Mouse (Mus musculus): ENCODE data around the gene Slc6a20a. TPM values are rescaled to one million over a fixed set of nuclear protein-coding genes. Genes with fewer than 3 reads are reported as not detected.

Gene Slc6a20a
- polyA plus RNA-seq, 1 experiment from 2014 or later = 3.8 TPM

GRCm38 (mm10) chr9:123632281-123632680, 46.4 kb downstream of the Slc6a20a start, which contains the start of gene Slc6a20b:
Gene Slc6a20b (minus strand): TSS chr9:123632565.
- Histone ChIP-seq H3K4me2 (no peak within 1 kb of the TSS), H3K27ac (no peak within 1 kb of the TSS), H3K9me3 (no peaks in the 10 kb centered on the region), H3K4me3 (replicated peaks) (no peak within 1 kb of the TSS), H3K4me1 (no peaks in the 10 kb centered on the region), H3K27me3 (replicated peaks) (no peaks in the 10 kb centered on the region), H3K36me3 (no peaks in the 10 kb centered on the region), H3K9ac (no peak within 1 kb of the TSS)
- no peak for ATAC-seq (ENCODE audit: insufficient read depth, low FRiP score, low read depth)
- WGBS = 80% methylated on average over 6 of the region's 6 CpGs

- no peaks in the 10 kb centered on the region for H3K9me3 ChIP-seq
- ATAC-seq (ENCODE audit: insufficient read depth, low FRiP score, low read depth) = no peak
- WGBS = 83% methylated on average over 3 of the region's 3 CpGs
Measured at GRCm38 (mm10) chr9:123631666-123632065, 47.0 kb downstream of the Slc6a20a start.

GRCm38 (mm10) chr9:123625821-123626220, 52.9 kb downstream of the Slc6a20a start:
- H3K27me3 ChIP-seq (replicated peaks) = no peaks in the 10 kb centered on the region
- no peaks in the 10 kb centered on the region for H3K9me3 ChIP-seq
- no peak overlapping the region for H3K27ac ChIP-seq
- no peaks in the 10 kb centered on the region for H3K36me3 ChIP-seq
- H3K4me1 ChIP-seq = no peaks in the 10 kb centered on the region
- H3K4me2 ChIP-seq = no peak overlapping the region
- H3K9ac ChIP-seq = no peak overlapping the region
- WGBS = 89% methylated on average over 11 of the region's 11 CpGs
- H3K4me3 ChIP-seq (replicated peaks) = no peak overlapping the region
- ATAC-seq (ENCODE audit: insufficient read depth, low FRiP score, low read depth) = no peak

More at GRCm38 (mm10) chr9:123631666-123632065, 47.0 kb downstream of the Slc6a20a start:
- no peaks in the 10 kb centered on the region for H3K4me1 ChIP-seq
- no peak overlapping the region for H3K9ac ChIP-seq
- no peak overlapping the region for H3K4me3 ChIP-seq (replicated peaks)
- H3K27ac ChIP-seq = no peak overlapping the region
- no peak overlapping the region for H3K4me2 ChIP-seq
- no peaks in the 10 kb centered on the region for H3K36me3 ChIP-seq
- no peaks in the 10 kb centered on the region for H3K27me3 ChIP-seq (replicated peaks)

GRCm38 (mm10) chr9:123624741-123625140, 53.9 kb downstream of the Slc6a20a start:
- no peak for ATAC-seq (ENCODE audit: insufficient read depth, low FRiP score, low read depth)
- Histone ChIP-seq H3K4me3 (replicated peaks) (no peak overlapping the region), H3K36me3 (no peaks in the 10 kb centered on the region), H3K27ac (no peak overlapping the region), H3K9ac (no peak overlapping the region), H3K27me3 (replicated peaks) (no peaks in the 10 kb centered on the region), H3K4me2 (no peak overlapping the region), H3K9me3 (no peaks in the 10 kb centered on the region), H3K4me1 (no peaks in the 10 kb centered on the region)
- 81% methylated on average over 2 of the region's 2 CpGs for WGBS

GRCm38 (mm10) chr9:123620311-123621098, 58.2 kb downstream of the Slc6a20a start:
- no peak for ATAC-seq (ENCODE audit: insufficient read depth, low FRiP score, low read depth)
- H3K36me3 ChIP-seq = no peaks in the 10 kb centered on the region
- no peaks in the 10 kb centered on the region for H3K9me3 ChIP-seq
- H3K4me3 ChIP-seq (replicated peaks) = no peak overlapping the region
- WGBS = 79% methylated on average over 5 of the region's 5 CpGs
- H3K9ac ChIP-seq = no peak overlapping the region
- no peak overlapping the region for H3K27ac ChIP-seq
- H3K4me1 ChIP-seq = no peaks in the 10 kb centered on the region
- no peak overlapping the region for H3K4me2 ChIP-seq
- H3K27me3 ChIP-seq (replicated peaks) = no peaks in the 10 kb centered on the region

GRCm38 (mm10) chr9:123601529-123601928, 77.2 kb downstream of the Slc6a20a start:
- ATAC-seq (ENCODE audit: insufficient read depth, low FRiP score, low read depth) = no peak
- Histone ChIP-seq H3K9ac (no peak overlapping the region), H3K4me2 (no peak overlapping the region), H3K4me3 (replicated peaks) (no peak overlapping the region), H3K9me3 (no peaks in the 10 kb centered on the region), H3K36me3 (no peaks in the 10 kb centered on the region), H3K4me1 (no peaks in the 10 kb centered on the region), H3K27ac (no peak overlapping the region), H3K27me3 (replicated peaks) (no peaks in the 10 kb centered on the region)
- 75% methylated on average over 1 of the region's 1 CpGs for WGBS

- WGBS = 97% methylated on average over 2 of the region's 2 CpGs
- Histone ChIP-seq H3K9ac (no peak overlapping the region), H3K4me3 (replicated peaks) (no peak overlapping the region), H3K4me2 (no peak overlapping the region), H3K9me3 (no peaks in the 10 kb centered on the region), H3K27ac (no peak overlapping the region), H3K27me3 (replicated peaks) (no peaks in the 10 kb centered on the region), H3K36me3 (no peaks in the 10 kb centered on the region), H3K4me1 (no peaks in the 10 kb centered on the region)
- 0 out of 2 replicates have a peak, but pooled peaks have one; percentile 14 for ATAC-seq (ENCODE audit: insufficient read depth, low FRiP score, low read depth)
Measured at GRCm38 (mm10) chr9:123597376-123597775, 81.3 kb downstream of the Slc6a20a start.

- no peaks in the 10 kb centered on the region for H3K27me3 ChIP-seq (replicated peaks)
- no peak overlapping the region for H3K9ac ChIP-seq
- no peaks in the 10 kb centered on the region for H3K9me3 ChIP-seq
- H3K27ac ChIP-seq = no peak overlapping the region
- H3K4me1 ChIP-seq = no peaks in the 10 kb centered on the region
- H3K4me2 ChIP-seq = no peak overlapping the region
- no peak overlapping the region for H3K4me3 ChIP-seq (replicated peaks)
- no peaks in the 10 kb centered on the region for H3K36me3 ChIP-seq
- WGBS = 96% methylated on average over 2 of the region's 2 CpGs
- ATAC-seq (ENCODE audit: insufficient read depth, low FRiP score, low read depth) = no peak
Measured at GRCm38 (mm10) chr9:123596910-123597309, 81.8 kb downstream of the Slc6a20a start.

GRCm38 (mm10) chr9:123595194-123595593, 83.5 kb downstream of the Slc6a20a start:
- no peak overlapping the region for H3K4me3 ChIP-seq (replicated peaks)
- no peaks in the 10 kb centered on the region for H3K4me1 ChIP-seq
- H3K27me3 ChIP-seq (replicated peaks) = no peaks in the 10 kb centered on the region
- no peak for ATAC-seq (ENCODE audit: insufficient read depth, low FRiP score, low read depth)
- H3K36me3 ChIP-seq = no peaks in the 10 kb centered on the region
- 93% methylated on average over 4 of the region's 4 CpGs for WGBS
- no peaks in the 10 kb centered on the region for H3K9me3 ChIP-seq
- no peak overlapping the region for H3K27ac ChIP-seq
- no peak overlapping the region for H3K4me2 ChIP-seq
- no peak overlapping the region for H3K9ac ChIP-seq

- peak; percentile 75 for ATAC-seq (ENCODE audit: insufficient read depth, low FRiP score, low read depth)
- Histone ChIP-seq H3K27ac (no peak overlapping the region), H3K4me1 (no peaks in the 10 kb centered on the region), H3K9ac (no peak overlapping the region), H3K4me3 (replicated peaks) (no peak overlapping the region), H3K9me3 (no peaks in the 10 kb centered on the region), H3K4me2 (no peak overlapping the region), H3K27me3 (replicated peaks) (no peaks in the 10 kb centered on the region), H3K36me3 (peaks cover 5% of the 10 kb centered on the region)
- 77% methylated on average over 7 of the region's 7 CpGs for WGBS
Measured at GRCm38 (mm10) chr9:123589240-123589910, 89.3 kb downstream of the Slc6a20a start.
